Mouse (Mus musculus) T-helper 1 cell (primary cell): ENCODE measurements at regions not wholly inside any gene's neighbourhood (a gene's known extent, or its start where the extent isn't known, plus 50 kb on each side); places are given as distances from the start of the nearest gene placed in this dataset.

ENCODE experiments used
- in situ Hi-C: fragments of 300-600 bp; cut with MboI, MseI; formaldehyde crosslinking; loops from one replicate; pipeline ENCODE4 v1.15.1; 2025; ENCODE audit warnings: high pct_unique_total_duplicates

GRCm38 (mm10) chr9:23062656-23063444, 160.0 kb upstream of the Bmper start:
- in situ Hi-C loops, result no loop called here

- in situ Hi-C loops, result no loop called here
Measured at GRCm38 (mm10) chr9:23064001-23064400, 158.9 kb upstream of the Bmper start.

- in situ Hi-C loops, result no loop called here
Measured at GRCm38 (mm10) chr9:23064811-23065210, 158.1 kb upstream of the Bmper start.

GRCm38 (mm10) chr9:23068101-23068791, 154.6 kb upstream of the Bmper start:
- in situ Hi-C loops, result no loop called here

- in situ Hi-C loops, result no loop called here
Measured at GRCm38 (mm10) chr9:23069161-23069560, 153.7 kb upstream of the Bmper start.

- in situ Hi-C loops, result no loop called here
Measured at GRCm38 (mm10) chr9:23071006-23071405, 151.9 kb upstream of the Bmper start.

- in situ Hi-C loops, result no loop called here
Measured at GRCm38 (mm10) chr9:23072741-23073140, 150.1 kb upstream of the Bmper start.

- in situ Hi-C loops, result no loop called here
Measured at GRCm38 (mm10) chr9:23083562-23083961, 139.3 kb upstream of the Bmper start.

- in situ Hi-C loops, result loop anchor here (5.0 kb wide), 1 partner anchor 73 kb away; no protein-coding TSS in a partner anchor
Measured at GRCm38 (mm10) chr9:23089339-23089738, 133.5 kb upstream of the Bmper start.

GRCm38 (mm10) chr9:23097134-23097789, 125.6 kb upstream of the Bmper start:
- in situ Hi-C loops, result no loop called here

- in situ Hi-C loops, result loop anchor here (10.0 kb wide), 1 partner anchor 463 kb away; no protein-coding TSS in a partner anchor
Measured at GRCm38 (mm10) chr9:23101584-23101983, 121.3 kb upstream of the Bmper start.

GRCm38 (mm10) chr9:23101990-23102796, 120.7 kb upstream of the Bmper start:
- in situ Hi-C loops, result loop anchor here (10.0 kb wide), 1 partner anchor 463 kb away; no protein-coding TSS in a partner anchor

GRCm38 (mm10) chr9:23111500-23111899, 111.4 kb upstream of the Bmper start:
- in situ Hi-C loops, result no loop called here

- in situ Hi-C loops, result no loop called here
Measured at GRCm38 (mm10) chr9:23115026-23115425, 107.8 kb upstream of the Bmper start.

GRCm38 (mm10) chr9:23115540-23115939, 107.3 kb upstream of the Bmper start:
- in situ Hi-C loops, result no loop called here

- in situ Hi-C loops, result no loop called here
Measured at GRCm38 (mm10) chr9:23116311-23116710, 106.6 kb upstream of the Bmper start.

GRCm38 (mm10) chr9:23119811-23120210, 103.1 kb upstream of the Bmper start:
- in situ Hi-C loops, result no loop called here

- in situ Hi-C loops, result no loop called here
Measured at GRCm38 (mm10) chr9:23120814-23121213, 102.1 kb upstream of the Bmper start.

- in situ Hi-C loops, result no loop called here
Measured at GRCm38 (mm10) chr9:23122524-23122923, 100.4 kb upstream of the Bmper start.

GRCm38 (mm10) chr9:23123452-23123851, 99.4 kb upstream of the Bmper start:
- in situ Hi-C loops, result no loop called here
